Mouse (Mus musculus) C2C12 (cell line): ENCODE data around the gene Amy2a2.
"Not testable (repeated sequence)": the region's sequence is repeated elsewhere in the genome, so short reads cannot be mapped to it uniquely, and the experiment has no call there.

Experiments used
- CEBPB ChIP-seq: IDR thresholded peaks from one replicate; pipeline ENCODE4 v1.6.1; 2011; ENCODE audit warnings: low read depth, mild to moderate bottlenecking, control low read depth, moderate library complexity
- CTCF ChIP-seq: IDR thresholded peaks from one replicate; pipeline ENCODE4 v1.5.1; 2011; ENCODE audit not compliant: control insufficient read depth, insufficient read depth, insufficient read length
- MAX ChIP-seq: IDR thresholded peaks from one replicate; pipeline ENCODE4 v1.6.1; 2011; ENCODE audit warnings: mild to moderate bottlenecking, control low read depth
- MYOD1 ChIP-seq: IDR thresholded peaks from one replicate; pipeline ENCODE4 v1.6.1; 2011; ENCODE audit warnings: low read depth; ENCODE audit not compliant: control insufficient read depth, insufficient read length
- MYOG ChIP-seq: IDR thresholded peaks from one replicate; pipeline ENCODE4 v1.6.1; 2011; ENCODE audit not compliant: control insufficient read depth, insufficient read length; ENCODE audit errors: extremely low read depth
- USF1 ChIP-seq: IDR thresholded peaks from one replicate; pipeline ENCODE4 v1.6.1; 2011; ENCODE audit warnings: low read depth, mild to moderate bottlenecking, control low read depth, moderate library complexity

DNA sequence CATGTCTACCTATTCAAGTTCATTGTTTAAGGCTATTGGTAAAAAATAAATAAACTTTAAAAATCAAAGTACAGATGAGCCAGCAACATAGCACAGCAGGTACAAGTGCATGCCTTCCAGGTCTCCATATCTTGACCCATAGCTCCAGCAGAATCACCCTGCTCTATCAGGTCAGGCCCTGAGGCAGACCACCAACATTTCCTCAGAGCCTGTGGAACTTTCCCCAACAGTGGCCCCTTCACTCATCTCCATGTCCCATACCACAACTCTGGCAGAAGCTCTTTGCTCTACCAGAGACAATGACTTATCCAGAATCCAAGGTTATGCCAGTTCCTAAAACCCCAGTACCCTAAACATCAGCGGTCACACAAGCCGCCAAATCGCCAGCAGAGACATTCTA lies 43.5 kb downstream of the Amy2a2 start:
- TF ChIP-seq USF1, CTCF, MAX, CEBPB, MYOG, MYOD1: not testable (repeated sequence)
